Mouse (Mus musculus): ENCODE measurements around the gene Gpr157.
"Not testable (repeated sequence)": the region's sequence is repeated elsewhere in the genome, so short reads cannot be mapped to it uniquely, and the experiment has no call there.

The Gpr157 gene

DNA sequence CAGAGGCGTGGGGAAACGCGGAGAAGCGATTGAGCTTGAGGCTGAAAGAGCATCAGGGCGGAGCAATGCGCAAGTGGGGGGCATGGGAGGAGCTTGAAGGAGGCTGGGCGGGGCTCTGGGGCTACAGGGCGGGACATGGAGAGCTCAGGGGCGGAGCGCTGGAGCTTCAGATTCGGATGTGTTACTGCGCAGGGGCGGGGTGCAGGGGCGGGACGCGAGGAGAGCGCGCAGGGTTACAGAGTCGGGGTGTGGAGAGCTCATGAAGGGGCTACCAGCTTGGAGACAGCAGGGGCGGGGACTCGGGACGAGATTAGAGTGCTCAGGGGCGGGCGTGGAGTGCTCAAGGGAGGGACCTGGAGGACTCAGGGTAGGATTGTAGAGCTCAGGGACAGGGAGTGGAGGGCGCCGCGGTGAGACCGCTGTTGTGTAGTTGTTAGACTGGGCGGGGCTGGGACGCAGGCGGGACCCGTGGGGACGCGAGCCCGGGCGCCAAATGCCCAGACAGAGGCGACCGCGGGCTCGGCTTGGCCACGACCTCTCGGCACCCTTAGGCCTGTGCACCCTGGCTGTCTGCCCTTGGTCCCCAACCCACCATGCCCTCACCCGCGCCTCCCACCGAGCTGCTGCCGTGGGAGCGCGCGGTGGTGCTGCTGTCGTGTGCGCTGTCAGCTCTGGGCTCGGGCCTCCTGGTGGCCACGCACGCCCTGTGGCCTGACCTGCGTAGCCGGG, at the start of gene Gpr157:
TSS of gene Gpr157 (plus strand) at position 205 of the 729 bp plus-strand sequence.
- DNase-seq (ENCODE audit: low spot score), result peak; percentile 95

DNA sequence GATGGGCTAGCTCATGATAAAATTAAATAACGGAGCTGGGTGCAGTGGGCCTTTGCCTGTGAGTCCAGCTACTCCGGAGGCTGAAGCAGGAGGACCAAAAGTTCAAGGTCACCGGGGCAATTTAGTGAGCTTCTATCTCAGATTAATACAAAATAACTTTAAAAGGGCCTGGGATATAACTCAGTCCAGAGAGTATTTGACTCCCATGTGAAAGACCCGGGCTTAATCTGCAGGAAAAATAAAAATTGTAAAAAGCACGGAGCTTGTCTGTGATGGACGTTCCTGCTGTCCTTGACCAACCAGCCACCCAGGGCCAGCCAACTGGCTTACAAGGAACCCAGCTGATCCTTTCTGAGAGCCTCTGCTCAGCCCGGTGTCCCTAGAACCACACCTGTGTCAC, 48.6 kb upstream of the Gpr157 start:
- DNase-seq (ENCODE audit: low spot score), result no peak

DNA sequence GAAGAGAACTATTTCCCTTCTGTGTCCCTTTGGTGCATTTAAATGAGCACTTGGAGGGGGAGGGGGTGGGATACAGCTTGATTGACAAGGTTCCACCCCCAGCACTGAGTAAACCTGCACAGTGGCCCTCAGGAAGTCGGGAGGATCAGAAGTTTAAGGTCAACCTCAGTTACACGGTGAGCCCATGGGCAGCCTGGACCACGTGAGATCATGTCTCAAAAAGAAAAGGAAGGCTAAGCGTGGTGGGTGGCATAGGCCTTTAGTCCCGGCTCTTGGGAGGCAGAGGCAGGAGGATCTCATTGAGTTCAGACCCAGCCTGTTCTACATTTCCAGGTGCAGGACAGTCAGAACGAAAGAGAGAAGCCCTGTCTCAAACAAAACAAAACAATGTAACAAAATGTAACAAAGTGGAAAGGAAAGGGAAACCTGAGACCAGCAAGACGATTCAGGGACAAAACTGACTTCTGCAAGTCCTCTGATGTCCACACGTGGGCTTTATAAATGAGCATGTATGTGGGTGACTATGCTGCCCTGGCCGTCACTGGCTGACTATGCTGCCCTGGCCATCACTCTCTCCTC, 47.1 kb upstream of the Gpr157 start:
- no peak for DNase-seq (ENCODE audit: low spot score)

DNA sequence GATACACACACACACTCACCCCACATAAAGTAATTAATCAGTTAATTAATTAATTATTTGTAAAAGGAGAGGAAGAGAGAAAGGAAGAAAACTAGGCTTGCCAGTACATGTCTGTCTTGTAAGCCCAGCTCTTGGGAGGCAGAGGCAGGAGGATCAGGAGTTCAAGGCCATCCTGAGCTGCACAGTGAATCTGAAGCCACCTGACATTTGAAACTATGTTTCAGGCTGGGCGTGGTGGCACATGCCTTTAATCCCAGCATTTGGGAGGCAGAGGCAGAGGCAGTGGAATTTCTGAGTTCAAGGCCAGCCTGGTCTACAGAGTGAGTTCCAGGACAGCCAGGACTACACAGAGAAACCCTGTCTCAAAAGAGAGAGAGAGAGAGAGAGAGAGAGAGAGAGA, 46.3 kb upstream of the Gpr157 start:
- not testable (repeated sequence) for DNase-seq (ENCODE audit: low spot score)

DNA sequence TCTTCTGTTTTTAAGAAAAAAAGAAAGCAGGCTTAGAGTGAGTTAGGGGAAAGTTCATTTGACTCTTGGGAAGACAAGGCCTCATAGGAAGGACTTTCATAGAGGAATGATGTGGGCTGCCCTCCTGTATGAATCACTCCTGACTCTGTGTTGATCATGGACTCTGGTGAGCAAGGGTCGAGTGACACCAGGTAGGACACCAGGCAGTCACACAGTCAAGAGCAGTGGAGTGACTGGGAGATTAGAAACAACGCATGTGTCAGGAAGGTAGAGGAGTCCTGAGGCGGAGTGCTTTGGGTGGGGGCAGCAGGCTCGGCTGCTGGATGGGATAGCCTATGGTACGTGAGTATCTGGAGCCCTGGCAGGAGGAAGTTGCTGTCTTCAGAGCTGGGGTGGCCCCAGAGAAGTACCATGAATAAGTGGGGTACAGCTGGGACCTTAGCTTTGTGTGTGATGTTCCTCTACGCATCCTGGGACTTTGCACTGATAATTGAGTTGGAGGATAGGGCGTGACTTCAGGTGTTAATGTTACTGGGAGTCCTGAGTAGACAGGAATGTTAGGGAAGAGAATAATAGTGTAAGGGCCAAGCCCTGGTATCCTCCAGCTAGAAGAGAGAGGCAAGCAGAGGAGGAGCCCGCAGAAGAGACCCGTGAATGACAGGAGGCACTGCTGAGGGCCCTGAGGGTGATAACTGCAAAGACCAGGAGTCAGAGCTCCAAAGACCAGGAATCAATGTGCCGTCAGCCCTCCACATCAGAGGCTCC, 45.6 kb upstream of the Gpr157 start:
- no peak for DNase-seq (ENCODE audit: low spot score)

DNA sequence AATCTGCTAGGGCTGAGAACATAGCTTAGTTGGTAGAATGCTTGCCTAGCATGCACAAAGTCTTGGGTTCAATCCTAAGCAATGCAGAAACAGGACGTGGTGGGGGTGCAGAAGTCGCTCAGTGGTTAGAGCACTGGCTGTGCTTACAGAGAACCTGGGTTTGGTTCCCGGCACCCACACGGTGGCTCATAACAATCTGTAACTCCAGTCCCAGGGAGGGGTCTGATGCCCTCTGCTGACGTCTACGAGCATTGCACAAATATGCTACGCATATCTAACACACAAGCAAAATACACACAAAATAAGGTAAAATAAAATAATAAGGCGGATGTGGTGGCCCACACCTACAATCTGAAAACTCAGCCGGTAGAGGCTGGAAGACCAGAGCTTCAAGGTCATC, 43.6 kb upstream of the Gpr157 start:
- DNase-seq (ENCODE audit: low spot score), result no peak

DNA sequence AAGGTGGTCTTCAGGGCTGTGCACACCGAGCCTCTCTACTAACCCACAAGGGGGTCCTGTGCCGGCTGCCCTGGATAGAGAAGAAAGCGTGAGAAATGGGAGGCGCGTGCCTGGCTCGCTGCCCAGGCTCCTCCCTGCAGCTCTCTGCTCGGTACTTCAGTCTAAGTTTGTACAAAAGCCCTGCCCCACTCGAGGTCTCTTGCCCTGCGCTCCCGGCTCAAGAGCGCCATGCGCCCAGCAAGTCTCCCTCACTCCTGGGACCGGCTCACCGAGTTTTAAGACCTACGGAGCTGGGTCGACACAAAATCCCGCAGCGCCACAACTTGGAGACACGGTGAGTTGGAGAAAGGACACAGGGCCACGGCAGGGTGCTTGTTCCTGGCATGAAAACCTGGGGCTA, 39.1 kb upstream of the Gpr157 start:
- DNase-seq (ENCODE audit: low spot score), result peak; percentile 75

DNA sequence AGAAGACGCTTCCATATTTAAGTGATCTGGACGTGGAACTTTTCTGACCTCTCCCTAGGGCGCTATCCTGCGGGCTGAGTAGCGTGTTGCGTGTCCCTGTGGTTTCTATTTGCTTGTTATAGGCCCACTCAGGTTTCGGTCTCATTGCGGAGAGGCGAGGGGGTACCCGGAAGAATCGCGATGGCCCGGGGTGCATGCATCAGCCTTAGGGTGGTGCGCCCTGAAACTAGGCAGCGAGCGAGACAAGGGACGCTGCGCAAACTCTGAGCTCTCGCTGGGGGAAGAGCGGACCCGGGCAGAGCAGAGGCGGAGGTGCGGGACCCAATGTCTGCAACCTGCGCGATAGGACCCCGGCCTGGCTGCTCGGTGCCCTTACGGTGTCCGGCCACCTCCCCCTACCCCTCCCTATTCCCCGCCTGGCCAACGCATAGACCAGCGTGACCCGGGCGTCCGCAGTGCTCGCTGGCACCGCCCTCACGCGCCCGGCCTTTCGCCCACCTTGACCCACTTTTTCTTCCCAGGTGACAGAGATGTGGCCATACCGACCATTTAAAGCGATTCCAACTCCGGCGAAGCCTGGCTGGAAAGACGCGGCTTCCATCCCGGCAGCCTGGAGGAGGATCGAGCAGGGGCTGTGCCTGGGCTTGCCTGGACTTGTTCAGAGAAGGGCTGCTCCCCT, 38.5 kb upstream of the Gpr157 start:
- DNase-seq (ENCODE audit: low spot score), result peak; percentile 46

DNA sequence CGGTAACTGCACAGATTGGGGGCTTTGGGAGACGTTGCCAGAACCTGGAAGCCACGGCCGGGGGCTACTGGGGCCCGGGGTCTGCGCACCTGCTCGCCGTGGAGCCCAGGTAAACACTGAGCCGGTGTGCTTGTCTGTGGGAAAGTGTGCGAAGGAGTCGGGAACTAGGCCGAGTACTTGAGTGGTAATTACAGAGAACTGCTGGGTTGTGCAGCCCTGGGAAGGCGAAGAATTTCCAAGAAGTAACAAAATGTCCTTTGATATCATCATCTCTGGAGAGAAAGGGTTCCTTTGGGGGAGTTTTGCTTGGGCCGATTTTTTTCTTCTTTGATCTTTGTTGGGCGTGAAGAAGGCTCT, 38.0 kb upstream of the Gpr157 start:
- no peak for DNase-seq (ENCODE audit: low spot score)

DNA sequence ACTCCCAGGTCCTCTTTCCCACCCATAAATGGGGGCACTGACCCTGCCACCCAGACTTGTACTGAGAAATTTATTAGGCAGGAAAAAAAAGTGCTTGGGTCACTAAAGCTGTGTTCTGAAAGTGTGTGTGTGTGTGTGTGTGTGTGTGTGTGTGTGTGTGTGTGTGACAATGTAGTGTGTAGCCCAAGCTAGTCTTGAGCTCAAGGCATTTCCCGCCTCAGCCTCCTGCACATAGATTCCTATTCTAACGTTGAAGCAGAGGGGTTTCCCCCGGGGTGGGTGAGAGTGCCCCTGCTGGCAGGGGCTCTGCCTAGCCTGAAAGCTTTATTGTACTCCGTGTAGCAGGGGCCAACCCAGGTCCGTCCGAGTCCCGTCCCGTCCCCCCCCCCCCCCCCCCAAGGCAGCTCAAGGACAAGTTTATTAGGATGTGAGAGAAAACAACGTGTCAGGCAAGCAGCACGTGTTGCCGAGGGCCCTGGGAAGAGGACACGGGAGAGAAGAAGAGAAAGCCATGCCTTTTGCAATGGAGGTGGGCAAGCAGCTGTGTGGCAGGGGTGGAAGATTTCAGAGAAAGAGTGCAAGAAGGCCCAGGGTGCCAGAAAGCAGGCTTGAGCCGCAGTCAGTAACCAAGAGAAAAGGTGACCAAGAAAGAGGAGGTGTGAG, 37.5 kb upstream of the Gpr157 start:
- DNase-seq (ENCODE audit: low spot score), result no peak

DNA sequence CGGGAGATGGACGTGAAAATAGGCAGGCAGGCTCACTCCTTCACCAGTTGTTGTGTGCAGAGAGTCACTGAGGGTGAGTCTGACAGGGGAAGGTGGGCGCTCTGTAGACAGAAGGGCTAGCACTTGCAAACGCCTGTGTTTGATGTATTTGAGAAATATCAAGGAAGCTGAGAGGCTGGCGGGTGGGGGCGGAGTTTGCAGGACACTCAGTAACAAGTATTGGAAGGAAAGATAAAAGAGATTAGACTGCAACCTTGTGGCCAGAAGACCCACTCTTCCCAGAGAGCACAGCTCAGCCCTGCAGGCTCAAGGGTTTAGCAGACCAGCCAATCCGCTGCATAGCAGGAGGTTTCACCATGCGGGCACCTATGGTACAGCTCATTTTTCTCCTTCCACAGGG, 35.7 kb upstream of the Gpr157 start:
- DNase-seq (ENCODE audit: low spot score), result no peak

DNA sequence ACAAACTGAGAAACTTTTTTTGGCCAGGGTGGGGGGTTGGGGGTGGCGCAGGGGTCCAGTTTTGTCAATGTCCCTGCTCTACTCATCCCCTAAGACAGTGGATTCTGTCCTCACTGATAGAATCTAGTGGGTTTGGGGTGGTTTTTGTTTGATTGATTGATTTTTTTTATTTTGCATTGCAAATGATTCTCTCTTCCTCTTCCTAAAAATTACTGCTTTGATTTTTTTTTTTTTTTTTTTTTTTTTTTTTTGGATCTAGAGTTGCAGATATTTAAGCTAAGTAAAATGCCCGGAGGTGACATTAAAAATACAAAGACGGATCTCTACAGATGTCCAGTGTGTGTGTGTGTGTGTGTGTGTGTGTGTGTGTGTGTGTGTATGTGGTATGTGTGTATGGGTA, 34.8 kb upstream of the Gpr157 start:
- DNase-seq (ENCODE audit: low spot score), result no peak

DNA sequence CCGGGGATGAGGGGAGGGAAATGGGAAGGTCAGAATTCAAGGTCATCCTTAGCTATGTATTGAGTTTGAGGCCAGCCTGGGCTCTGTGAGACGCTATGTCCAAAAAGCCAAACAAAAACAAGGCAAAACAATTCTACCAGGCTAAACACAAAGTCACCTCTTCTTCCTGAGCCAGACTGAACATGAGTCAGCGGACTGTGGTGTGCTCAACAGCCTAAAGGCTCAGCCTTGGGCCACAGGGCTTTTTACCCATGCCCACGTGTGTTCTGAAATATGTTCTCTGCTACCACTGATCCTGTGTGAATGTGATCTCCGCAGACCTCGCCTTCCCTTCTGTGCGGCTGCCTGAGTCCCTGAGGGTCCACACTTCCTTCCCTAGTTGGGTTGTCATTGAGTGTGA, 31.0 kb upstream of the Gpr157 start:
- DNase-seq (ENCODE audit: low spot score), result no peak

DNA sequence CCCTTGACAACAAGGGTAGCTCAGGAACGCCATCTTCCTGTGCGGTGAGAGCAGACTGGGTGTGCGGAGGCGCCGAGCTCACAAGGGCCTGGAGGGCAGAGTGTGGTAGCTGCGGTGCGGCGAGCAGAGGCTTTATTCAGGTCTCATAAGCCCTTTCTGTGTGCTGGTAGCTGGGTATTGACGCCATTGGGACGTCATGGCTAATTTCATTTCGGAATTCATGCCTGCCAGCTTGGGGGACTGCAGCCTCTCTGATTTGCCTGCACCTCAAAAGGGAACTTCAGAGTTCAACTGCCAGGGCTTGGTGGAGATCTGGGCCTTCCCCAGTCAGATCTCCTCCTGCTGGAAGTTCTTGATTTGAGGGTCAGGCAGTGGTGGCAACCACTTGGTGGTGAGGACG, 29.4 kb upstream of the Gpr157 start:
- DNase-seq (ENCODE audit: low spot score), result no peak

DNA sequence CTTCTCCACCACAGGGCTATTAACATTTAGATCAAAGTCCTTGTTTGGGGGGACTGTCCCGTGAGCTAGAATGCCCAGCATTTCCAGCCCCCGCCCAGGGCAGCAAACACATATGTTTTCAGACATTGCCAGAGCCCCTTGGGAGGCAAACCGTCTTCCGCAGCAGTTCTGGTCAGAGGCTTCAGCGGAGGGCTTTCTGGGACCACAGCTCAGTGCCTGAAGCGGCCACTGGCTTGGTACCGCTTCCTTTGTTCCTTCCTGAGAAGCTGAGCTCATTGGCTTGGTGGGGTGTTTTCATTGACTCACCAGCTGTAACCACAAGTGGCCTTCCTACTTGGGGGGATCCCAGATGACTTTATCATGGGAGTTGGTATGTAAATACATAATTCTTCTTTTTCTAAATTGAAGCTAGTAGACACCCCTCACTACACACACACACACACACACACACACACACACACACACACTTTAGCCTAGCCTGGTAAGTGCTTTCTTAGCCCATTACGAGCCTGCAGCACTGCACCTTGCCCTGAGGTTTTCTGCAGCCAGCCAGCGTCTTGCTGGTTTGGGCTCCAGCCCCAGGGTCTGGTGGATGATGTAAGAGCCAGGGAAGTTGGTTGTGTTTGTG, 27.2 kb upstream of the Gpr157 start:
- no peak for DNase-seq (ENCODE audit: low spot score)

DNA sequence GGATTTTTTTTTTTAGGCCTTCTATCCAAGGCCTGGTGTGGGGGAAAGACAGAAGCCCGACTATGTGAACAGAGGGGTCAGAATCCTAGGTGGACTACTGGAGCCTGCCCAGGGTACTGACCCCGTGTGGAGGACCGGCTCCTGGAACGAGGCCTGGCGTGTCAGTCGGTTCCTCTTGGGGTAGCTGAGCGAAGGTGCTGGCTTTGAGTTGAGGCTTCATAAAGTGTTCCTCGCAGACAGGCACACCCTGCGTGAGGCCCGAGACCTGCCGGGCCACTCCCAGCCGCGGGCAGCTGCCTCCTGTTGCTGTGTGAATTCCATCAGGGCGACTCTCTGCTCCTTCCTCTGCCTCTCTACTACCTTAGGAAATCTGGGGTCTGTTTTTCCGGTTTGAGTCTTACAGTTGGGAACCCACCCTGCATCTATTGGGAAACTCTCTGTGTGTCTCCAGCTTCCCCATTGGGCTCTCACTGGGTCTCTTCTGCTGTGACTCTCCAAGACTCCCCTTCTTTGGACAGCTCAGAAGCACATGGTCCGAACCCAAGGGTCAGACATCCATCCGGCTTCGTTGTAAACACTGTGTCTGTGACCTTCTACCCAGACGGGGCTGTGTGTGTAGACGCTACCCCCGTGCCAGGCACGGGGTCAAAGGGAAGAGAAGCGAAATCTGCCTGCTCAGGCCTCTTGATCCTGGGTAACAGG, 26.5 kb upstream of the Gpr157 start:
- DNase-seq (ENCODE audit: low spot score), result no peak

DNA sequence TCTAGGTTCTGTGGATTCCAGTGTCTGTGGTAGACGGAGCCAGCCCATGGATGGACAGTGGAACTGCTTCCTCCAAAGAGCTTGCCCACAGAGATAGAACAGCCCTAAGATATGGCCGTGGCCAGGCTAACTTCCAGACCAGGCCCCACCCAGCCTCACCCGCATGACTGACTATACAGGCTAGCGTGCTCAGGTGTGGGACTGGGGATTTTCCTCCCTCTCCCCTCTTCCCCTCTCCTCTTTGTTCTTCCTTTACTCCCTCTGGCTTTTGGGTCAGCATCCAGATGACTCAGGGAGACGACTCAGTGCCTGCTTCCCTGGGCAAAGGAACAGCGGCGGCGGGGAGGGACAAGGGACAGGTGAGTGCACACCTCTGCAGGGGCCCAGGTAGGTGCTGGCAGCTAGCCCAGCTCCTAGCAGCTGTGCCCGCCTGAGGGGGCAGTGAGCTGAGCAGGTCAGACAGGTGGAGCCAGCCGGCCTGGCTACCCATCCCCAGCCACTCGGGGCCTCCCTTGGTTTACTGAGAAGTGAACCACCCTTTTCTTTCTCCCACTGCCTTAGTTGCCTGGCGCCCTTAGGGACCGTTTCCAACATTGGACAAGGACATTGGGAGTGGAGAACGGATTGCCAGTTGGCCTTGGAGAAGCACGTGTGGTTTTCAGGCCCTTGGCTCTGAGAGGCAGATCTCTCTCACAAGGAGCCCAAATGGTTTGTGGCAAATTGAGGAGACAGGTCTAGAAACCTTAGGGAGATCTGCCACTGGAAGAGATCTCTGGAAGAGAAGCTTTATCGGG, 25.5 kb upstream of the Gpr157 start:
- no peak for DNase-seq (ENCODE audit: low spot score)

DNA sequence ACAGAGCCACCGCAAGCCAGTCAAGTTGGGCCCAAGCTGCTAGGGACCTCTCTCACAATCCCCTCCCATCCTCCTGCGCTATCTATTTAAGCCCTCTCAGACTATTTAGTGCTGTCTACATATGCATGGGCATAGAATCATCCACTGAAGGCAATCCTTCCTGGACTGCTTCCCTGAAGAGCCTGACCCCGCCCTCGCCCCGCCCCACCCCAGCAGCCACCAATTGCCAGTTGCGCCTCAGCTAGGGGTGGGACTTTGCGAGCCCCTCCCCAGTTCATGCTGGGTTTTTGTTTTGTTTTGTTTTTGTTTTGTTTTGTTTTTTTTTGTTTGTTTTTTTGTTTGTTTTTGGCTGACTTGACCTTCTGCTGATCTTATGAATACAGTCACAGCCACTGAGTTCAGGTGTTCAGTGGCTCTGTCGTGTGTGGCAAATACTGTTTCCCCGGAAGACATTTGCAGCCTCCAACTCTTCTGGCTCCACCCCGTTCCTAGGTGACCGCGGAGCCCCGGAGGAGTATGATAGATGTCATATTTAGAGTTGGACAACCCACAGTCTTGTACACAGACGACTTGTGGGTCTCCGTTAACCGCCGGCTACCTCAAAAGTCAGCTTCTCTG, 20.4 kb upstream of the Gpr157 start:
- no peak for DNase-seq (ENCODE audit: low spot score)

DNA sequence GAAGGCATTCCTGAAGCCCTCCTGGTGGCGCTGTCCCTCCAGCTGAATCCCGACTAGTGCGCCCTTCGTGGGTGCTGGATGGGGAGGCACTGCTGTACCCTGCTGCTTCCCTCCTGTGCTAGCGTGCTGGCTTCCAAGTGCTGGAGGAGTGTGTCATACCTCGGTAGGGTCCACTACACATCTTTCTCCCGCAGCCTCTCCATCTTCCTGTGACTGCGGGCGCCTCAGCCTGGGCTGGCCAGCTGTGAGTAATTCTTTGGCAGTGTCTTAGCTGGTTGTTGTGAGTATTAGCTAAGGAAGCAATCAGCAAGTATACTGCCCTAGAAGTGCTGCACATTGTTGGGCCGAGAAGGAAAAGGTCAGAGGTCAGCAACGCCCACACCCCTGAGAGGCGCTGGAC, 18.9 kb upstream of the Gpr157 start:
- peak; percentile 59 for DNase-seq (ENCODE audit: low spot score)

DNA sequence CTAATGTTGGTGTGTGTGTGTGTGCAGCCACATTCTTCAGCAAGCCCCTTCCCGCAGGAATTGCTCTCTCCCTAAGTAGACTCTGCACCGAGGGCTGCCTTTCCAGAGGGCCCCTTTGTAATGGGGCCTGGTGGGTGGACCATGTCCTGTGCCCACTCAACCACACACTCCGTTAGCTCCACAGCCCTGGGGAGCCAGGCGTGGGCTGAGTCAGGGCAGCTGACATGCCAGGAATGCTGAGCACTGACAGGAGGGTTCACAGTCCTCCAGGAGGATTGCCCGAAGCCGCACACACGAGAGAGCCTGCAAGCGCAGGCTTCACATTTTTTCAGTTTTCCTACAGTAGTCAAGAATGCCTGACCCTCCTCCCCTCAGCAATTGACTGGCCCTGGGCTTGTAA, 17.0 kb upstream of the Gpr157 start:
- DNase-seq (ENCODE audit: low spot score), result no peak

Measured in embryo, embryonic 10 days (tissue).